Mouse (Mus musculus) heart, postnatal 0 days (tissue): Measurements from ENCODE around the gene Fmnl2.

ENCODE experiments used
- CTCF ChIP-seq: IDR thresholded peaks from 2 replicates; pipeline ENCODE4 v1.5.1; 2016; ENCODE audit warnings: antibody characterized with exemption, control low read depth, low read depth
- EP300 ChIP-seq: IDR thresholded peaks from 2 replicates; pipeline ENCODE4 v1.6.1; 2016; ENCODE audit warnings: antibody characterized with exemption, low read depth

DNA sequence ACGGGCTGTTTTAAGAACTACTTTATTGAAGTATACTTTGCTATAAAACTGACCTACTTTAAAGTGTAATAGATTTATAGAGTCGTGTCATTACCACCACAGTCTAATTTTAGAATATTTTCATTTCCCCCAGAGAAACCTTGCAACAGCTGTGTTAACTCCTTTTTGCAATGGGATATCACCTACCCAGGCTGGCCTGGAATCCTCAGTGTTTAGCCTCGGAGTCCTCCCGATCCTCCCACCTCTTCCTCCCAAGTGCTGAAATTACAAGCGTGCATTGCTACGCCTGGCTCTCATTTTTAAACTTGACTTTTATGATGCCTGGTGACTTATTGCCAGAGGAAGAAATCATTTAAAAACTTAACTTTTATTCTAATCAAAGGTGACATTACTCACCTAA lies 78.2 kb downstream of the Fmnl2 start:
- TF ChIP-seq CTCF (no peak), EP300 (no peak)
